Mouse (Mus musculus) layer of hippocampus, postnatal 10 days (tissue): Measurements from ENCODE around the gene Ism2. TPM values are rescaled to one million over a fixed set of nuclear protein-coding genes. Genes with fewer than 3 reads are reported as not detected.
"Not testable (repeated sequence)": the region's sequence is repeated elsewhere in the genome, so short reads cannot be mapped to it uniquely, and the experiment has no call there.

Source experiments
- DNase-seq, 2 experiments: peaks; one replicate each; pipeline ENCODE4 v3.0.0; 2021; ENCODE audit warnings: low spot score in 2 of 2
- long read RNA-seq: library from polyadenylated mRNA; stranded (forward); transcript quantifications from one replicate; pipeline ENCODE4 v2.0.0, GENCODE M21; 2023
- total RNA-seq, 2 experiments: library from RNA; stranded (reverse); gene quantifications; 2 replicates each; pipeline ENCODE4 v1.2.3; 2021

Ism2 gene
- under 1 TPM; 0.55 to 0.62 TPM for total RNA-seq
- long read RNA-seq, partial matches to known transcripts, result 1 of 3 reads
- long read RNA-seq, other reads (novel, unspliced or antisense), result 2 of 3 reads

DNA sequence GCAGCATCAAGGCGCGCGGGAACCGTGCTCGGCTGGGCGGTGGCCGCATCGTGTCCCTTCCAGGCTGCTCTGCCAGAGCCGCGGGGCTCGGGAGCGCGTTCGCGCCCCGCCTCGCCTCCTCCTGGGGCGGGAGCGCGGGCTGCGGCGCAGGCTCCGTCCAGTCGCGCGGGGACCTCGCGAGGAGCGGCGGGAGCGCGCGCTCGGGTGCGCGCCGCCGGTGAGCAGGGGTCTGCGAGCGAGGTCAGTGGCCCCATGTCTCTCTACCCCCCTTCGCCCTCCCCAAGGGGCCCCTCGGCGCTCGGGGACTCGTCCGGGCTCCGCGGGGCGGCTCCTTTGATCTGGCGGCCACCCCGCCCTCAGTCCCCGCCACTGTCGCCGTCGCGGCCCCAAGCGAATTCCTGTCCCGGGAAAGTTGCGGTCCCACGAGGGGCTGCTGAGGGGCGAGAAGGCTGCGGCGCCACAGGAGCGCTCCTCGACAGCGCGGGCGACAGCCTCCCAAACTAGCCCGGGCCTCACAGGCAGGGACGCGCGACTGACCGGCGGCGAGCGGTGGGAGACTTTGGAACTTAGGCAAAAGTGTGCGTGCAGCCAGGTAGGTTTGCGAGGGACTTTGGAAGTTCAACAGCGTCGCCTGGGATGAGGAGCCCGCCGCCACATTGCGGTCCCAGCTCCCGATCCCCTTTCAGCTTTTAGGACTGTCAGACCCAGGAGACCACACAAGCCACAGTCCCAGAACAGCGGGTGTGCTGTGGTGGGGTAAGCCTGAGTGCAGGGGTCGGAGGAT lies at the start of gene Ism2:
Gene Ism2 (minus strand): TSS at position 49 of the 784 bp plus-strand sequence.
- peak; percentile 26 to 48 for DNase-seq

DNA sequence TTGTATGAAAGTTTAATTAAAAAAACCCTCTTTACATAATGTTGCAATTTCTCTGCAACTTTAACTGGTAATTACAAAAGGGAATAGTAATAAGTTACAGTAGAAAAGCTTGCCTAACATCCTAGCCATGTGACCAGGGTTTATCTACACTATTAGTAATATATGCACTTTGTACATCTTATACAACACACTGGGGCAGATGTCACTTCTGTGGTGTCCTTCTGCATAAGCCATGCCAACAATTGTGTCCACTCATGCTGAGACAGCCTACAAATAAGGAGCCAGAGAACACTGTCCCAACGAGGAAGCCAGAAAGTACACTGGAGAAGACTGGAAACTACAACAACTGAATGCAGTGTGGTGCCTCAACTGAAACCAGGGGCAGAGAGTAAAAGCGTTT lies 48.5 kb upstream of the Ism2 start:
- DNase-seq, result no peak

DNA sequence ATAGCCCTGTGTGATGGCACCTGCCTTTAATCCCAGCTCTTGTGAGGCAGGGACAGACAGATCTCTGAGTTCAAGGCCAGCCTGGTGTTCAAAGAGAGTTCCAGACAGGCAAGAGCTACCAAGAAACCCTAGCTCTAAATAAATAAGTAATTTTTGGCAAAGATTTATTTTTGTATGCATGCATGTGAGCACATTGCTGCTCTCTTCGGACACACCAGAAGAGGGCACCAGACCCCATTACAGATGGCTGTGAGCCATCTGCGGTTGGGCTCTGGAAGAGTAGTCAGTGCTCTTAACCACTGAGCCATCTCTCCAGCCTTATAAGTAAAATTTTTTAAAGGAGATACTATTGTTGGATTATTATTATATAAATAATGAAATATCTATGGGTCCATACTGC lies 48.0 kb upstream of the Ism2 start:
- DNase-seq, result no peak

DNA sequence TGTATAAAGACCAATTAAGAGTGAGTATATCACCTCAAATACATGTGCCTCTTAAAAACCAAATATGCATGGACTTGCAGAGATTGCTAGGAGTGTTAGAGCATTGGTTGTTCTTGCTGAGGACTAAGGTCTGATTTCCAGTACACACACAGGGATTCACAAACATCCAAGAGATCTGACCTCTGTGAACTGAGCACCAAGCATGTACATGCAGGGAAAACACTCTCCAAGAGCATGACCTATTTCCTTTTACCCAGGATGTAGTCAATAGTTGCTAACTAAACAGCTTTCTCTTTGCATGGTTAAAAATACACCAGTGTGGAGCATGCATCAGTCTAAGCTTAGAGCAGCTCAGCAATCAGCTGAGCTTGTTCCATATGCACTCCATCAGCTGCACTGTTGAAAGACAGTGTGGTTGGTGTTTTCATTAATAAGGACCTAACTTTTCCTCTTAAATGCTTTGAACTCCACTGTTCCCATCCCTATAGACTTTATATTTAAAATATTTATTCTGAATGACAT lies 43.6 kb upstream of the Ism2 start:
- no peak for DNase-seq

DNA sequence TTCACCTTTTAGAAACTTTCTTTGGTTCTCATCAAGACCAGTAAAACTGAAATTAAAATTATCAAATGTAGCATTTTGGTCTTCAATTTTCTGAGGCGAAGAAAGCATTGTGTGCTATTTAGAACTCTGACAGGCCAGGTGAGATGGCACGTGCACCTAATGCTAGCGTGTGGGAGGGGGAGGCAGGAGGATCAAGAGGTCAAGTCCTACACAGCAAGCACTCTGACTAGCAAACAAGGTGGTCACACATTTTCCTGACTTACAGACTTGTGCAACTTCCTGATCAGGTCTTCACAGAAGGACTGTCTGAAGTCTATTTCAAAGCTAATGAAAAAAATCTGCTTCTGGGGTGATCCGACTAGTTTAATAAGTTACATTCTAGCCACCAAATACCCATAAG lies 38.6 kb upstream of the Ism2 start:
- DNase-seq, result no peak

DNA sequence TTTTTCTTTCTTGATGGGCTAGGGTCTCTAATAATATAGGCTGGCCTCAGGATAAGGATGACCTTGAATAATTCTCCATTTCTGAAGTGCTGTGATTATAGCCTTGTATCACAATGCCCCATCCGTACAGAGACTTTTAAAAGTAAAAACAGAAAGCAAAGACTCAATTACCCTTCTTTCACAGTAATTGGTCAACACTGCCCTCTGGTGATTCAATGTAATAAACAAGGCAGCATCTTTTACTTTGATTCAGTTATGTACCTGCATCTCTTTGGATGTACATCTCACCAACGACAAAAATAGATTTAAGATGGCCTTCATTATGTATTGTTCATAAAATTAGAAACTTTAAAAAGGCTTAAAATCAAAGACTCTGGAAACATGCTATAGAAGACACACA lies 35.4 kb upstream of the Ism2 start:
- DNase-seq, result no peak

DNA sequence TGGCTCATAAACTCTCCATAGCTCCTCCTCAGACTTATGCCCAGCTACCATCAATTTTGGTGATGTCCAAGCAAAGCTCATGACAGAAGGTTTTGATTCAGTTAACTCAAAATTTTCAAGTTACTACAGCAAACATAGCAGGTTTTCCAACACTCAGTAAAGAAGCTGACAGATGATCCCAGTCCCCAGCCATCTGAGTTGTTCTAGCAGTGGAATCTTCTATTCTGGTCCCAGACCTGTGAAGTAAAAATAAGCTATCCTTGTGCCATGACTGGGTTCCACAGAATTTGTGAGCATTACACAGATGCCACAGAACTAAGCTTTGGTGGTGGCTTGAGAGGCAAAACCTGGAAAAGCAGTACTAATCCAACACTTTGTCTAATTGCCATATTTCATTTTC lies 34.3 kb upstream of the Ism2 start:
- no peak for DNase-seq

DNA sequence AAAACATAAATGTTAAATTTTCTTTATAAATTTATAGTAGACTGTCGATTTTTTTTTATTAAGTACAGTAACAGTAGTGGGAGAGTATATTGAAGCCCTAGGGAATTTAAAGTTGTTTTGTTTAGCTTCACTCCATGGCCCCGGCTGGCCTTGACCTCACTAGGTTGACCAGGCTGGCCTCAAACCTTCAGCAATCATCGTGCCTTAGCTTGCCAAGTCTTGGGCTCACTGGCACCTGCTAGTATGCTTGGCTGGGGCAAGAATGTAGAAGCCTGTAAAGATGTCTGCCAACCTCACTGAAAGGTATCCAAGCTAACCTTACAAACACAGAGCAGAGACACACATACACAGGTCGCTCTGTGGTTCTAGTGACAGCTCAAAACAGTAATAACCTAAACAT lies 33.0 kb upstream of the Ism2 start:
- DNase-seq, result no peak

DNA sequence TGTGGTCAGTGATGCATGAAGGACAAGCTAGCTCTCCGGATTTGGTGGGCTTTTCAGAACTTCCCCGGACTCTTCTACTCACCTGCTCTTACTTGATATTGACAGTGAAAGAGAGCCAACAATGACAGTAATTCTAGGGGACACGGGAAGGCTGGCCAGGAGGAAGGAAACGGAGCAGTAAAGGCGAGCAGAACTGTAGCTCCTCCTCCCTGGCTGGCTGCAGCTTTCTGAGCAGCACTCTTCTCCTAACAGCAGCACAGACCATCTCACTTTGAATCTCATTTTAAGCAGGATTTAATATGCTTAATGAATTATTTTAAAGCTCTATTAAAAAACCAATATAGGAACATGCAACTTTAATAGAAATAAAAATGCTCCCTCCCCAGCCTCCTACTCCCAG lies 32.4 kb upstream of the Ism2 start:
- DNase-seq, result no peak

DNA sequence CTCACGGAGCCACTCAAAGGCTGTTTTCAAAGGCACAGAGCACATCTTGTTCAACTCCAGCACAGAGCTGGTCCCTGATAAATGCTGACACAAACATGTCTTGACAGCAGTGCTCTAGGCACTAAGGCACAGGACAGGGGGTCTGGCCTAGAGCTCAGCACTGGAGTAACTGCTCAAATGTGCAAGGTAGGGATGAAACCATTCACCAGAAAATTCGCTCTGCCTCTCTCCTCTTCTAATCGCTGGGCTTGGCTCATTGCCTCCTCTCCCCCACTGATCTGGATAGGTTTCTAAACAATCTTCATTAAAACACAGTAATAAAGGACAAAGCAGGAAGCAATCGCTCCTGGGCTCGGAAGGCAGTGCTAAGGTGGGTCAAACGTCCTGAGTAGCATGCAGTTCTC lies 31.6 kb upstream of the Ism2 start:
- DNase-seq, result peak; percentile 15 to 21

DNA sequence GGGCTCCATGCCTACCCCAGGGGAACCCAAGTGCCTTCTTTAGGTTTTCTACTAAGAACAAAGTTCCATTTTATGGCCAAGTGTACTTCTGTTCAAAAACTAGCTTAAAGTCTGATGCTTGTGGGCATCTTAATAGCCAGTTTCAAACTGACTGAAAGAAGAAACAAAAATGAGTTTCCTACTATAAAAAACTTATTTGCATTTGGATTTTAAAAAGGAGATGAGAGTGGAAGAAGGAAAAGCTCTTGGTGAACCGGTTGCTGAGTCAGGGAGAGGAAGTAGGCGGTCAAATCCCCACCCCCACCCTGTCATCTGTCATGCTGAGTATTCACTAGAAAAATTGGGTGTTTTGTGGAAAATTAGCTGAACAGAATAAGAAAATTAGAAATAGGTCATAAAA lies 30.7 kb upstream of the Ism2 start:
- DNase-seq, result no peak

DNA sequence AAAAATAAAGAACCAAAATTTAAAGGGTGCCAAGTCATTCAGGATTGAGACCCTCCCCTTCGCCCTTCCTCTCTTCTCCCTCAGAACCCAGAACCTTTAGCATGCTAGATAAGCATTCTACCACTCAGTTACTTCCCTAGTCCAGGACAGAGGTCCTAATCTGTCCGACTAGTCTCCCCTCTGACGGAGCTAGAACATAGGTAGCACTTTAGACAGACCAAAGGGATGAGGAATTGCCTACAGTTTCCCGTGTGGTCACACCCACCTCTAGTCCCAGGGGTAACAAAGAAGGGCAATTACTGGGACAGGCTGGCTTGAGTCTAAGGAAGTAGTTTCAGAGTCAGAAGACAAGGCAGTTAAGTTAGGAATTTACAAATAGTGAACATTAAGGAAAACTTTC lies 28.5 kb upstream of the Ism2 start:
- no peak for DNase-seq

DNA sequence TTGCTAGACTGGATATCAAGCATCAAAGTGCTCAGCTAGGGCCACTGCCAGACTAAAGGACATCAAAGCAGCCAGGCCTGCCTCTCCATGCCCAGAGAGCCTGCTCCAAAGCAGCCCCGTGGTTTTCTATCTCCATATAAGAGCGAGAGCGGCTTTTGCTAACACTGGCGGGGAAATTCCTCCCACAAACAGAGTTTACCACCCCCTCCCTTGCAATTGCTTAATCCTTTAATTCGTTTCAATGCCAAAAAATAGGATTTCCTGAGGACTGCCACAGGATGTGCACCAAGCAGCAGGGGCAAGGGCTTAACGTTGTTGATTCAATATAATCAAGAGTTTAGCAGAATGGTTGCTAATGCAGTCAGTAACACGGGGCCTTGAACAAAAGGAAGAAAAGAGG lies 28.1 kb upstream of the Ism2 start:
- DNase-seq, result no peak

DNA sequence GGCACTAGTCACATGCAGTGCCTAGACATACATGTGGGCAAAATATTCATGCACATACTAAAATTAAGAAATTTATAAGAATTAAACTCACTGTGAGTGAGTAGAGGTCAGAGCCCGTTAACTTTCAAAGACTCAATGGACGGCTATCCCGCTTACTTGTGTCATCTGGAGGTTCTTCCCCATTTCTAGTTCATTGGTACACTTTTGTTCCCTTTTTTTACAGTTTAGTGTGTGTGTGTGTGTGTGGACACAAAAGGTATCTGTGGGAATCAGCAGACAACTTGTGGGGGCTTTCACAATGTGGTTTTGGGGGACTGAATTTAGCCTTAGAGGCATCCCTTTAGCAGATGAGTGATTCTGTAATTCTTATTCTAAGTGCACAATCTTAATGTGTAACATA lies 25.9 kb upstream of the Ism2 start:
- DNase-seq, result no peak

DNA sequence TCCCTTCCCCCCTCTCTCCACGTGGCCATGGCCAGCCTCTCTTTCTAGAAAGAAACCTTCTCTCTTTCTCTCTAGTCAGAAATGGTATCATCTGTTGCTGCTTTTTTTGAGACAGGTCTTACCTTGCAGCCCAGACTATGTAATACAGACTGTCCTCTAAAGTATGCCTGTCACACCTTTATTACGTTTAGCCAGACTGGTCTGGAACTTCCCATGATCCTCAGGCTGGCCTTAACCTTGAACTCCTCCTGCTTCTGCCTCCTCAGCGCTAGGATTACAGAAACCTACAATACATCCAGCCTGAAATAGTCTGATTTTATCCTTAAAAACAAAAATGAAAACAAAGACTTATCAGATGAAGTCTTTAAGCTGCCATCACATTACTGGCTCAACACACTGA lies 19.7 kb upstream of the Ism2 start:
- DNase-seq, result no peak

DNA sequence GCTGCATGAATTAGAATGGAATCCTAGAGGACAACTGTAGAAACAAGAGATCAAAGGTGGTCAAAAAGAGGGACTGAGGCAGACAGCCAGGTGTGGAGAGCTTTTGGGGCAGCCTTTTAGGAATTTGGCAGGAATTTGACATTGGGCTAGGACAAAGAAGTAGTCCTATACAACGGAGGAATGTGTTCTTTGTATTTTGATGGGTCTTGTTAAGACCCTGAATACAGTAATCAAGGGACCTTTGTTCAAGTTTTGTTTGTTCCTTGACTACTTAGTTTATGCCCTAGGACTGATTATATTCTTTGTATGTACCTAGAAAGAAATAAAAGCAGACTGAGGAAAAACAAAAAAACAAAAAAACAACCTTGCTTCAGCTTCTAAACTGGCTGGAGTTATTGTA lies 18.4 kb upstream of the Ism2 start:
- DNase-seq, result no peak

DNA sequence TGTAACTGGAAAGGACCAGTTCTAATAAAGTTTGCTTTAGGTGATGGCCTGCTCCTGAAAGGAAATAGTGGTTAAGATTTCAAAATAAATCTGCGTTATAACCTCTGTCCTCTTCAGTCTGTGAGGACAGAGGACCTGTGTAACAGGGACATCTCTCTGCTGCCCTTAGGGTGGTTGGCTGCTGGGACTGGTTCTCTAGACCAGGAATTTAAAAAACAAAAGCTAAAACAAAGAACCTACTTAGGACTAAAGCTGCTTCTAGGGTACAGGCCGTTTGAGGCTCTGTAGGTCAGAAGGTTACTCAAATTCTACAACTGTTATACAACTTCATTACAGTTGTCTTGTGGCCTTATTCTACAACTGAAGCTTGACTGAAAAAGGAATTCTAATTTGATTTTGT lies 13.6 kb upstream of the Ism2 start:
- no peak for DNase-seq

DNA sequence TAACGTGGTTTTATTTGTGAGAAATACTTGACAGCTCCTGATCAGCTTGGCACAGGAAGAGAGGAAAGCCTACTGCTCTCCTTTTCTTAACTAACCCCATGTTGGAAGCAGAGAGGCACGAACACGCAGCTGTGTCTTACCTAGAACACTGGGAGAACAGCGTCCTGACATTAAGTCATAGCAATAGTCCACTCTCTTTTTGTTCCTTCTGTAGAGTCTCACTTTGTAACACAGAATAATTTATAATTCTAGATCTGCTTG lies 7.0 kb upstream of the Ism2 start:
- DNase-seq, result not testable (repeated sequence)

DNA sequence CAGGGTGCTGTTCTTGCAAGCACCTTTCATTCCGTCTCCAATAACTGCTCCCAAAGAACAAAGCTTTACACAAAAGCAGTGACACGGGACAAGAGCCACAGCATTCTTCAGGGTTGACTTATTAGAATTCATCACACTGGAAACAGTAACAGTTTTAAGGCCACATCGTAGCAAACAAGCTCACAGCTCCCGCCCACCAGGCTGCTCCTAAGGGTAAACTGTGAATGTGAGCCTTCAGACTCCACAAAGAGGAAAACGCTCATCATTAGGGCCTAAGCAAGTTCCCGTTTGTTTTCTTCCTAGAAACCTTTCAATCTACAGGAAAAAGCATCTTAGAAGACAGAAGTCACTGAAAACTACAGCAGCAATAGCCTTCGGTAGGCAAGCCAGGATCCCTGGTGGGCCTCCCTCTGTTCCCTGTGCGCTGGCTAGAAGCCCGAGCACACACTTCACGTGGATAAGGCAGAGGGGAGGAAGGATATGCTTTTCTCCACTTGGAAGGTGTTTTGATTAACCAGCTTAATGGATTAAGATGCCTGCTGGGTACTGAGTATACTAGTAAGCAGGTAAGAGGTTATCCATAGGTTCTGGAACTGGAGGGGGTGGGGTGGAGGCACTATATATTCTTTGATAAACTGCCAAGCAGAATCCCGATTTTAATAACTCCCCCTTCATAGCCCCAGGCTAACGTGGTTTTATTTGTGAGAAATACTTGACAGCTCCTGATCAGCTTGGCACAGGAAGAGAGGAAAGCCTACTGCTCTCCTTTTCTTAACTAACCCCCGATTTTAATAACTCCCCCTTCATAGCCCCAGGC lies 6.5 kb upstream of the Ism2 start:
- DNase-seq, result no peak

DNA sequence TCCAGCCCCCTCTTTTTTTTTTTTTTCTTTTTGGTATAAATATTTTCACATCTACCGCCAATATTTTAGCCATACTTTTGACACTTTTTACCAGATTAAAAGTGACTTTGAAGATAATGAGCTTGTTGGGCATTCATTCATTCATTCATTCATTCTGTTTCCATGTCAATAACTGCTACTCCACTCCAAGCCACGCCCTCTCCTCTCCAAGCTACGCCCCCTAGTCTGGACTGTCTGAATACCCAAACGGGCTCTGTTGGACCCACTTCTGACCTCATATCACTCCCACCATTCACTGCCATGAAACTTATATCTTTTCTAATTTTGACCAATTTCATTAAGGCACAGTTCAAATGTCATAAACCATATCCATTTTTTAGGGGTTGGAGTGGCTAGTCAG lies 1.7 kb upstream of the Ism2 start:
- DNase-seq, result no peak

DNA sequence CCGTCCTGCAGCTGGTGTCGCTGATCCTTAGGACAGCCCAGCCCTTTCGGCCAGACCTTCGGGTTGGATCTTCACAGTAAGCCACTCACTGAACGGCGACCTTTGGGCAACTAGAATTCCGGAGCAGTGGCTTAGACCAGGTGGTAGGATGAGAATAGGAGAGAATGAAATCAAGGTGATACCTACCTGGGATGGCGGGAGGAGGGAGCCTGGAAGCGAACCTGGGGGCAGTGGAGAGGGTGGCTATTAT lies 861 bp upstream of the Ism2 start:
- no peak for DNase-seq

DNA sequence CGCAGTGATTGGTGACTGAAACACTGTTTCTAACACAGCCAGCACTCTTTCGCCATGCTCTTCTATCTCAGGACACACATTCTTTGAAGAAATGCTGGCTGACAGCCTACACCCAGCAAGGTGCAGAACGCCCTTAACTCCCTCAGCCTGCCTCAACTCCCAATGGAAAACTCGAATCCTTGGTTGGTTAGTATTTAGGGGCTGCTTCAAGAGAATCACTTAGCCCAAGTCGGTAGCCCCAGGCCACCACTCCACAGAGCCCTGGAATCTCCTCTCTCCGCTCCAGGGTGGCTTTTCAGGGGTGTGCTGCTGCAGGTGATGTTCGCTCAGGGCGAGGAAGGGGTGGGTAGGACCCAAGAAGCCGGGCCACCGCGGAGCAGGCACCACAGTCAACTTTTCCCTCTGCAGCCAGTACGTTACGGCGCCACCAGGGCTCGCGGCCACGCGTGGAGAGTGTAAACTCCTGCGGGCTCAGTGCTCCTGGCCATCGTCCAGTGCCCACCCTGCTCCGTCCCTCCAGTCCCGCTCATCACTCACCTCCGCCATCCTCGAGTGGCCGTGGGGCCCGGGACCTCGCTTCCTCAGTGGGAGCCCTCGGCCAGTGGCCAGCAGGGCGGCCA lies 358 bp downstream of the Ism2 start:
- DNase-seq, result no peak

DNA sequence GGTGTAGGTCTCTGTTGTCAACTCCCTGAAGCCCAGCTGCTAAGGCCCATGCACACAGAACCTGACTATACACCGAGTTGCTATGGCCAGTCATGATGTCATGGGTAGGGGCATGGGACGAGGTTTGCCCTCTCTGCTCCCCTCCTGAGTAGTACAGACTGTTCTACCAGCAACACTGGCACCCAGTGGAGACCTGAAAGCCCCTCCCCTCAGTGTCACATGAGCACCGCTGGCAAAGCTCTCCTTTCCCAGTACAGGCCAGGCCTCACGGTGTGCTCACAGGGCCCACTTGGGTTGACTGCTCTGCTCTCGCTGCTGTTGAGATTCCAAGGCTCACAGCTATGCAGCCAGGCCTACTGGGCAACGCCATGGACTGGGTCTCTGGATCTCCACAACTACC lies 5.6 kb downstream of the Ism2 start:
- DNase-seq, result no peak
